Mouse (Mus musculus): ENCODE results near the gene Slc12a4. TPM values are rescaled to one million over a fixed set of nuclear protein-coding genes. Genes with fewer than 3 reads are reported as not detected.

Gene Slc12a4
- polyA plus RNA-seq, 1 experiment = 60.2 TPM

DNA sequence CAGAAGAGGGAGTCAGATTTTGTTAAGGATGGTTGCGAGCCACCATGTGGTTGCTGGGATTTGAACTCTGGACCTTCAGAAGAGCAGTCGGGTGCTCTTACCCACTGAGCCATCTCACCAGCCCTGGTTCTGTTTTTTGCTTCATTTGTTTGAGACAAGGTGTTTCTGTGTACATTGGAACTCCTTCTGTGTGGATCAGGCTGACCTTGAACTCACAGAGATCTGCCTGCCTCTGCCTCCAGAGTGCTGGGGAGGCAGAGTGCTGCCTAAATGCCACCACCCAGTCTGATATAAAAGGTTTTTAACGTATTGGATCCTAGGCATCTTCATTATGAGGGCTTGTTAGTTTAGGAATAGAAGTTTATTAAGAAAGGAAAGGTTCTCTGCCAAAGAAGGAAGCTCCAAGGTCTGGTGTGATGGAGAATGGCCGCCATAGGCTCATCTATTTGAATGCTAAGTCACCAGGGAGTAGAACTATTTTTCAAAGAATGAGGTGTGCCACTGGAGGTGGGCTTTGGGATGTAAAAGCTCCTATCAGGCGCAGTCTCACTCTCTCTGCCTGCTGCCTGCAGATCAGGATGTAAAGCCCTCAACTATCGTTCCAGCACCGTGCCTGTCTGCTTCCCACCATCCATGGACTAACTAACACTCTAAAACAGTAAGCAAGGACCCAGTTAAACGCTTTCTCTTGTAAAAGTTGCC lies 5.3 kb upstream of the Slc12a4 start:
- Histone ChIP-seq H3K4me1 (ENCODE audit: control insufficient read depth, insufficient read depth, low read length) (no peaks in the 10 kb centered on the region), H3K27ac (ENCODE audit: insufficient read depth, low read length) (no peak overlapping the region), H3K4me3 (ENCODE audit: insufficient read depth, low read length) (no peak overlapping the region)
- TF ChIP-seq CTCF (IDR thresholded peaks at IDR 0.05; ENCODE audit: borderline replicate concordance, insufficient read depth, low read length) (no peak), POLR2A (IDR thresholded peaks at IDR 0.05; ENCODE audit: low read depth, low read length) (no peak)

DNA sequence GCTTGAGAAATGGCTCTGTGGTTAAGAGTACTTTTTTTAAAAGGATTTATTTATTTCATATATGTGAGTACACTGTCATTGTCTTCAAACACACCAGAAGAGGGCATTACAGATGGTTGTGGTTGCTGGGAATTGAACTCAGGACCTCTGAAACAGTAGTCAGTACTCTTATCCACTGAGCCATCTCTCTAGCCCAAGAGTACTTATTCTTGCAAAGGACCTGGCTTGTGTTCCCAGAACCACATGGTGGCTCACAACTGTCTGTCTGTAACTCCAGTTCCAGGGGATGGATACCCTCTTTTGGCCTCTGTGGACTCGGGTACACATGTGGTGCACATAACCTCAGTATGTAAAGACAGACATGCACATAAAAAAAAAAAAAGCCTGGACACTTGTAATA lies 3.5 kb upstream of the Slc12a4 start:
- Histone ChIP-seq H3K4me1 (ENCODE audit: control insufficient read depth, insufficient read depth, low read length) (no peaks in the 10 kb centered on the region; the same call in 1 of the 2 replicates), H3K27ac (ENCODE audit: insufficient read depth, low read length) (no peak overlapping the region), H3K4me3 (ENCODE audit: insufficient read depth, low read length) (no peak overlapping the region)
- no peak for TF ChIP-seq CTCF (IDR thresholded peaks at IDR 0.05; ENCODE audit: borderline replicate concordance, insufficient read depth, low read length)
- TF ChIP-seq POLR2A (IDR thresholded peaks at IDR 0.05; ENCODE audit: low read depth, low read length) = no peak

DNA sequence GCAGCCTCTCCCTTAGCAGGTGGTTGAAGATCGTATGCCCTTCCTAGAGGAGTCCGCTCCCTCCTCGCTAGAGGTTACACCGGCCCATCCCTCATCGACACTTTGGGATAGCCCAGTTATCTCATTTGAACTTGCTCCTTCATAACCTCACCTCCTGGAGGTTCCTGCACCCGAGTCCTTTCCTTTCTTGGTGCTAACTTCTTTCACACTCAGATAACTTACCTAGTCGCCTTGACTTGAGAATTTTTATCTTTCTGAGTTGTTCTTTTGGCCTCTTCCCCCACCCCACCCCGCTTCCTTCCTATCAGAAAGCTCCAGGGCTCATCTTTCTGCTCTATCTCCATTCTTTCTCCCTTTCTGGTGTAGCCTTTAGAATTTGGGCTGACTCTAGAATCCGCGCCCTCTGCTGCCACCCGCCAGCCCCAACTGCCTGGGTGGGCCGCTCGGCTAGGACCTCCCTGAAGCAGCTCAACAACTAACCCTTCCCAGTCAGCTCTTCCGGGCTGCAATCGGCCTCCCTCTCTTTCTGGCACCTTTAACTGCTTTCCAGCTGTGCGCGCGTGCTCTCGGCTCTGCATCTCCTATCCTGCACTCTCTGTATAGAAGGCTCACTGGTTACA lies 905 bp upstream of the Slc12a4 start:
- peak overlapping the region; percentile 36 for H3K4me3 ChIP-seq (ENCODE audit: insufficient read depth, low read length)
- H3K27ac ChIP-seq (ENCODE audit: insufficient read depth, low read length) = no peak overlapping the region
- TF ChIP-seq POLR2A (IDR thresholded peaks at IDR 0.05; ENCODE audit: low read depth, low read length) = no peak
- TF ChIP-seq CTCF (IDR thresholded peaks at IDR 0.05; ENCODE audit: borderline replicate concordance, insufficient read depth, low read length) = no peak
- H3K4me1 ChIP-seq (ENCODE audit: control insufficient read depth, insufficient read depth, low read length) = peaks cover 3% of the 10 kb centered on the region; the same call in 1 of the 2 replicates

DNA sequence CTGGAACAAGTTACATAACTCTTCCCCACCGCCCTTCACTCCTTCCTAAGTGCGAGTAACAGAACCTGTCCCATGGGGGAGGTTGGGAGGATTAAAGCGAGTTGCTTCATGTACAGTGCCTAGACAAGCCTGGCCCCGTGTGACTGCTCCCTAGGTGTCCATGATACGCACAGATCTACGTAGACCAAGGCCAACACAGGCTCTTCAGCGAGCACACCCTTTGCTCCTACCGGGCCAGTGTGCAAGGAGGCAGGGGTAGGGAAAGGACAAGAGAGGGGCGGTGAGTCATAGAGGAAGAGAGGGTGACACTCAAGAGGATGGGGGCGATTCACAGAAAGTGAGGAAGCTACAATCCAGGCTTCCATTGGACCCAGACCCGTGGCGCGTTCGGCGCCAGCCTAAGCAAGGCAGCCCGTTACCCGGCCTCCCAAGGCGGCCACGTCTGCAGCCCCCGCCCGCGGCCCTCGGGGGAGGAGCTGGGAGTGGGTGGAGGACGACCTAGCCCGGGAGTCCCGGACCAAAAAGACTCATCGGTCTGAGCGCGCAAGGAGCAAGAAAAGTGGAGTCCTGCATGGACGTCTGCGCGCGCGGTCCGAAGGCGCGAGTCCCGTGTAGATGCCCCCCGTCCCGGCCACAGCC lies 512 bp downstream of the Slc12a4 start:
- Histone ChIP-seq H3K27ac (ENCODE audit: insufficient read depth, low read length) (peak overlapping the region; percentile 95), H3K4me3 (ENCODE audit: insufficient read depth, low read length) (peak overlapping the region; percentile 65), H3K4me1 (ENCODE audit: control insufficient read depth, insufficient read depth, low read length) (peaks cover 3% of the 10 kb centered on the region; the same call in 1 of the 2 replicates)
- peak; percentile 51; the same call in 1 of the 2 replicates for TF ChIP-seq POLR2A (IDR thresholded peaks at IDR 0.05; ENCODE audit: low read depth, low read length)
- no peak for TF ChIP-seq CTCF (IDR thresholded peaks at IDR 0.05; ENCODE audit: borderline replicate concordance, insufficient read depth, low read length)

DNA sequence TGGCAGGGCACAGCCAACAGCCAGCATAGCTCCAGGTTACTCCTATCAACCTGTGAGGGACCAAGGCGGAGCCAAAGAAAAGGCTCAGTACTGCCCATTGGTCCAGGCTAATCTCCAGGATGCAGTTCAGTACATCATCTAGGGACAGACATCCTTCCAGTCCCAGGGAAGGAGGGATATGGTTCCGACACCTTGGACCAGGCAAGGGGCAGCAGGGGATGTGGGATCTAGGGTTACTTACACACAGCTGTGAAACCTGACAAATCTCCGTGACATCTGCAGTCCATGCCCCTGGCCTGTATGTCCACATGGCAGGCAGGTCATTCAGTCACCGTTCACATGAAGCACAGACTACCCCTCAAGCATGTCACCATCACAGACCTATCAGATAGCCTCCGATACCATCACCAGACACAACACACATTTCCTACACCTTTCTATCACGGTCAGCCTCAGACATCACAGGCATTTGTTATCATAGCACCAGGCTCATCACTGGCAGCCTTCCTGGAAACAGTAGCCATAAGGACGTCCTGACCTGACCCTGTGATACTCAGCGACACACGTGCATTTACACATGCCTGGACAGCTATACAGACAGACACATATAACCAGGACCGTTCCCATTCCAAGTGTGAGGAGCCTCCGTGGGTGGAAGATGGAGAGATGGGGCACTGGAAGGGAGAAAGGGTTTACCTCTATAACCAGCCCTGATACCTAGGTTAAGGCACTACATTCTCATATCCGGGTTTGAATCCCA lies 1.2 kb downstream of the Slc12a4 start:
- H3K27ac ChIP-seq (ENCODE audit: insufficient read depth, low read length) = peak overlapping the region; percentile 95
- peak overlapping the region; percentile 65 for H3K4me3 ChIP-seq (ENCODE audit: insufficient read depth, low read length)
- TF ChIP-seq CTCF (IDR thresholded peaks at IDR 0.05; ENCODE audit: borderline replicate concordance, insufficient read depth, low read length) = no peak
- TF ChIP-seq POLR2A (IDR thresholded peaks at IDR 0.05; ENCODE audit: low read depth, low read length) = 0 out of 2 replicates have a peak, but pooled peaks have one; percentile 16
- peaks cover 3% of the 10 kb centered on the region; the same call in 1 of the 2 replicates for H3K4me1 ChIP-seq (ENCODE audit: control insufficient read depth, insufficient read depth, low read length)

DNA sequence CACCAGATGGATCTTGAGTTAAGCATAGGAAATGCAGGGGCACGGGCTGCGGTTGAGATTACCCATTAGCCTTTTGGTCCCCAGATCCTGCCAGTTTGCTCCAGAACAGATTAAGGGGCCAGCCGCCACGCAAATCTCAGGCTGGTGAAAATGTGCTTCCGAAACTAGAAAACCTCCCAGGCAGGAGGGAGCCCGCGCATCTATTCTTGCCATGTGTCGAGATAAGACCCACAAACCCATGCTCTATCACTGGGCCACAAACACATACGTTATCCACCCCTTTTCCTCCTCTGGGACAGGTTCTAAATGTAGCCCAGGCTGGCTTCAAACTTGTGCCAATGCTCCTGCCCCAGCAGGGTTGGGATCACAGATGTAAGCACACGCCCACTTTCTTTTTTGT lies 4.4 kb downstream of the Slc12a4 start:
- Histone ChIP-seq H3K27ac (ENCODE audit: insufficient read depth, low read length) (no peak overlapping the region), H3K4me1 (ENCODE audit: control insufficient read depth, insufficient read depth, low read length) (peaks cover 6% of the 10 kb centered on the region), H3K4me3 (ENCODE audit: insufficient read depth, low read length) (no peak overlapping the region)
- TF ChIP-seq CTCF (IDR thresholded peaks at IDR 0.05; ENCODE audit: borderline replicate concordance, insufficient read depth, low read length) (no peak), POLR2A (IDR thresholded peaks at IDR 0.05; ENCODE audit: low read depth, low read length) (no peak)

DNA sequence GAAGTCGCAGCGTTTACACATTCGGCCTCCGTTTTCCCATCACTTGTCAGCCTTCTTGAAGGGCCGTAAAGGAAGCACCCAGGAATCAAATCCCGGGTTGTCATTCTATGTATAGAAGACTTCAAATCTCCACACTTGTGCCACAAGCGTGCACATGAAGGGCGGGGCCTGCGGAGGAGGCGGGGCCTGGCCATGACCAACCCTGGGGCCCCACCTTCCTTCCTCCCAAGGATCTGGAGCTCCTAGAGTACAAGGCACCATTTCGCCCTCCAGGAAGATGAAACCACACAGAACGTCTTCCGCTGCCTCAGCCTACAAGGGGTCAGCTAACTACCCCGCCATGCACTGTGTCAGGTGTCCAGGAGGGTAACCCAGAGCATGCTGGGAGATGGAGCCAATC lies 4.8 kb downstream of the Slc12a4 start:
- peaks cover 6% of the 10 kb centered on the region for H3K4me1 ChIP-seq (ENCODE audit: control insufficient read depth, insufficient read depth, low read length)
- H3K4me3 ChIP-seq (ENCODE audit: insufficient read depth, low read length) = no peak overlapping the region
- H3K27ac ChIP-seq (ENCODE audit: insufficient read depth, low read length) = no peak overlapping the region
- TF ChIP-seq CTCF (IDR thresholded peaks at IDR 0.05; ENCODE audit: borderline replicate concordance, insufficient read depth, low read length) (no peak), POLR2A (IDR thresholded peaks at IDR 0.05; ENCODE audit: low read depth, low read length) (no peak)

DNA sequence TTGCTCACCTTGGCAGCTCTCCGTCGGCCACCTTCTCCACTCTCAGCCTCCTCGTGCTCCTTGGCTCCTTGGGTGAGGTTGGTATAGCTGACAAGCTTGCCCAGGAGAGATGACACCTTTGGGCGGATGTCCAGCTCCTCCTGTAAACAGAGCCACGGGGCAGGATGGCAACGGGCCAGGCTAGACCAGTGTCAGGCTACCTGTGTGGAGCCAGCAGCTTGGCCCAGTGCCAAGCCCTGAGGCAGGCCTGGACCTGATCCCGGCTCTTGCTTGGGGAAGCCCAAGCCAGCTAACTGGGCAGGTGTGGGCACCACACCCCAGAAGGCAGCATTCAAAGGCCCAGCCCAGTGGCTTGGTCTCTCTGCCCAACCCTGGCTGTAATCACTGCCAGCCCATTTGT lies 6.5 kb downstream of the Slc12a4 start:
- Histone ChIP-seq H3K4me1 (ENCODE audit: control insufficient read depth, insufficient read depth, low read length) (peaks cover 6% of the 10 kb centered on the region), H3K4me3 (ENCODE audit: insufficient read depth, low read length) (no peak overlapping the region), H3K27ac (ENCODE audit: insufficient read depth, low read length) (no peak overlapping the region)
- TF ChIP-seq CTCF (IDR thresholded peaks at IDR 0.05; ENCODE audit: borderline replicate concordance, insufficient read depth, low read length) (no peak), POLR2A (IDR thresholded peaks at IDR 0.05; ENCODE audit: low read depth, low read length) (no peak)

DNA sequence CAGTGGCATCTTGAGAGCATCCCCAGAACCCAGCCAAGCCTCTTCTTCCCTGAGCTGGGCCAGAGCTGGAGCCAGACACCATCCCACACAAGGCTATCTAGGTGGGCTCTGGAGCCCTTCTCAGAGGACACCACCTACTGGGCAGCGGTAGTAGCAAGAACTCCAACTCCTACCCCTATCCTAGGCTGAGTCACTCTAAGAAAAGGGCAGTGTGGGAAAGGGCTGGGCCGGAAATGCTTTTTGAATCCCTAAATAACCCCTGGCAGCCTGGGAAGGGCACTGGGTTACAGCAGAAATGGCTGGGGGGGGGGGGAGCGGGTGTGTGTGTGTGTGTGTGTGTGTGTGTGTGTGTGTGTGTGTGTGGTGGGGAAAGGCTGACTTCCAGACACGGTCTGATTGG lies 8.1 kb downstream of the Slc12a4 start:
- H3K4me3 ChIP-seq (ENCODE audit: insufficient read depth, low read length) = no peak overlapping the region
- peak overlapping the region; percentile 17; the same call in 1 of the 2 replicates for H3K27ac ChIP-seq (ENCODE audit: insufficient read depth, low read length)
- H3K4me1 ChIP-seq (ENCODE audit: control insufficient read depth, insufficient read depth, low read length) = peaks cover 4% of the 10 kb centered on the region
- no peak for TF ChIP-seq POLR2A (IDR thresholded peaks at IDR 0.05; ENCODE audit: low read depth, low read length)
- TF ChIP-seq CTCF (IDR thresholded peaks at IDR 0.05; ENCODE audit: borderline replicate concordance, insufficient read depth, low read length) = no peak

Data from embryonic fibroblast, embryonic 13.5 days (primary cell).